Mouse (Mus musculus): ENCODE results near the gene Usp4. TPM values are rescaled to one million over a fixed set of nuclear protein-coding genes. Genes with fewer than 3 reads are reported as not detected.
"Not testable (repeated sequence)": the region's sequence is repeated elsewhere in the genome, so short reads cannot be mapped to it uniquely, and the experiment has no call there.

Gene Usp4
- total and polyA plus RNA-seq, 3 experiments: 52.1 to 93.5 (median 72.8) TPM

- Histone ChIP-seq H3K9me3 (replicated peaks; ENCODE audit: low read length) (no peaks in the 10 kb centered on the region), H3K4me2 (ENCODE audit: insufficient read depth, low read depth, poor library complexity, severe bottlenecking) (no peak overlapping the region), H3K36me3 (replicated peaks in 1 of 2; ENCODE audit: control insufficient read depth in 1 of 2, insufficient read depth in 1 of 2, low read length in 1 of 2) (peaks cover 34 to 68% of the 10 kb centered on the region in 2 experiments), H3K79me2 (replicated peaks; ENCODE audit: control insufficient read depth, extremely low read depth, insufficient read depth, poor library complexity, severe bottlenecking) (peaks cover 90% of the 10 kb centered on the region), H3K27ac (ENCODE audit: insufficient read depth, low read depth) (no peak overlapping the region), H3K4me3 (replicated peaks in 1 of 3; ENCODE audit: low read depth in 2 of 3, low read length in 2 of 3, poor library complexity in 1 of 3) (no peak overlapping the region), H3K4me1 (ENCODE audit: control insufficient read depth in 1 of 2, insufficient read depth in 2 of 2) (0 out of 4 replicates have a peak, but pooled peaks cover 0 to 3% of the 10 kb centered on the region in 2 experiments), H3K9ac (ENCODE audit: insufficient read depth, low read depth) (no peak overlapping the region), H3K27me3 (replicated peaks) (no peaks in the 10 kb centered on the region)
- in situ Hi-C loops (cut with MboI; ENCODE audit: low pct_ligation_motif_present, low pct_unique_long_range_greater_than_20kb, low sequenced_read_pairs) (no loop called here), dilution Hi-C loops (cut with MboI; ENCODE audit: extremely low pct_ligation_motif_present, extremely low pct_unique_long_range_greater_than_20kb, low sequenced_read_pairs) (no loop called here)
- TF ChIP-seq MAZ (IDR thresholded peaks at IDR 0.05; ENCODE audit: low read depth, low read length) (no peak), E2F4 (IDR thresholded peaks at IDR 0.05; ENCODE audit: insufficient replicate concordance, low read depth, low read length) (no peak), MAFK (IDR thresholded peaks at IDR 0.05; ENCODE audit: insufficient replicate concordance, low read length) (no peak), CHD1 (IDR thresholded peaks at IDR 0.05; ENCODE audit: low read depth, low read length) (no peak), KAT2A (IDR thresholded peaks at IDR 0.05; ENCODE audit: insufficient replicate concordance, low read length) (no peak), BHLHE40 (IDR thresholded peaks at IDR 0.05; ENCODE audit: low read depth, low read length) (no peak), SIN3A (IDR thresholded peaks at IDR 0.05; ENCODE audit: low read length) (no peak), ZNF384 (IDR thresholded peaks at IDR 0.05; ENCODE audit: low read depth, low read length) (no peak), GABPA (IDR thresholded peaks at IDR 0.05; ENCODE audit: insufficient replicate concordance, low read depth, low read length) (no peak), UBTF (IDR thresholded peaks at IDR 0.05; ENCODE audit: low read depth, low read length) (no peak), CTCF (conservative IDR thresholded peaks at IDR 0.05 in 1 of 2, IDR thresholded peaks at IDR 0.05 in 1 of 2; ENCODE audit: low read depth in 2 of 2, low read length in 2 of 2) (no peak), MYC (IDR thresholded peaks at IDR 0.05; ENCODE audit: low read depth, low read length) (no peak), HCFC1 (IDR thresholded peaks at IDR 0.05; ENCODE audit: low read depth, low read length) (no peak), ZMIZ1 (IDR thresholded peaks at IDR 0.05; ENCODE audit: low read depth, low read length) (no peak), SMC3 (IDR thresholded peaks at IDR 0.05; ENCODE audit: low read depth, low read length) (no peak), ZKSCAN1 (IDR thresholded peaks at IDR 0.05; ENCODE audit: borderline replicate concordance, low read depth, low read length) (no peak)
- DNase-seq (ENCODE audit: extremely low read depth): no peak
Measured at GRCm38 (mm10) chr9:108318462-108318861, 29.2 kb upstream of the Usp4 start.

- H3K4me3 ChIP-seq (replicated peaks in 1 of 3; ENCODE audit: low read depth in 2 of 3, low read length in 2 of 3, poor library complexity in 1 of 3); H3K4me1 ChIP-seq (ENCODE audit: control insufficient read depth in 1 of 2, insufficient read depth in 2 of 2); in situ Hi-C loops (cut with MboI; ENCODE audit: low pct_ligation_motif_present, low pct_unique_long_range_greater_than_20kb, low sequenced_read_pairs); H3K9ac ChIP-seq (ENCODE audit: insufficient read depth, low read depth); H3K27ac ChIP-seq (ENCODE audit: insufficient read depth, low read depth); H3K9me3 ChIP-seq (replicated peaks; ENCODE audit: low read length); DNase-seq (ENCODE audit: extremely low read depth); dilution Hi-C loops (cut with MboI; ENCODE audit: extremely low pct_ligation_motif_present, extremely low pct_unique_long_range_greater_than_20kb, low sequenced_read_pairs); H3K27me3 ChIP-seq (replicated peaks); H3K4me2 ChIP-seq (ENCODE audit: insufficient read depth, low read depth, poor library complexity, severe bottlenecking): not testable (repeated sequence)
- H3K79me2 ChIP-seq (replicated peaks; ENCODE audit: control insufficient read depth, extremely low read depth, insufficient read depth, poor library complexity, severe bottlenecking): peaks cover 92% of the 10 kb centered on the region
- H3K36me3 ChIP-seq (replicated peaks in 1 of 2; ENCODE audit: control insufficient read depth in 1 of 2, insufficient read depth in 1 of 2, low read length in 1 of 2): peaks cover 24 to 65% of the 10 kb centered on the region in 2 experiments
- TF ChIP-seq CTCF (conservative IDR thresholded peaks at IDR 0.05 in 1 of 2, IDR thresholded peaks at IDR 0.05 in 1 of 2; ENCODE audit: low read depth in 2 of 2, low read length in 2 of 2): peak in 1 of 2 experiments; percentile 6; a peak in 1 of 4 replicates
Measured at GRCm38 (mm10) chr9:108322054-108322453, 25.6 kb upstream of the Usp4 start.

Measured in CH12.LX (cell line).